Mouse (Mus musculus) liver, postnatal 0 days (tissue): ENCODE measurements around the gene Aoc2.

ENCODE experiments used
- CTCF ChIP-seq: sonication (generic); IDR thresholded peaks from 2 replicates; pipeline ENCODE4 v1.5.1; 2016; ENCODE audit warnings: antibody characterized with exemption, low read depth
- EP300 ChIP-seq: IDR thresholded peaks from 2 replicates; pipeline ENCODE4 v1.6.1; 2016; ENCODE audit warnings: antibody characterized with exemption, low read depth, mild to moderate bottlenecking

DNA sequence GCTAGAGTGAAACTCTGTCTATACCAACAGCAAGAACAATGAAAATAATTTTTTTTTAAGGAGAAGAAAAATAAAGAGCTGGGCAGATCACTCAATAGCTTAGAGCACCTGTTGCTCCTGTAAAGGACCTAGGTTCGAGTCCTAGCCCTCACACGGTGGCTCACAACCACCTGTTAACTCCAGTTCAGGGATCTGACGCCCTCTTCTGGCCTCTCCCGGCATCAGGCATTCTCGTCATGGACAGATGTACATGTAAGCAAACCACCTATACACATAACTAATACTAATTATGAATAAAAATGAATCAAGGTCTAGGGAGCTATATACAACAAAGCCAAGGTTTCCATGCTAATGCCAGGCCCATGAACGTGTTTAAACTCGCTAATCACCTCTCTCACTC is 24.0 kb upstream of the Aoc2 start:
- peak; percentile 64 for TF ChIP-seq CTCF
- TF ChIP-seq EP300, result no peak
